Mouse (Mus musculus) intestine, embryonic 16.5 days (tissue): ENCODE measurements at regions not wholly inside any gene's neighbourhood (a gene's known extent, or its start where the extent isn't known, plus 50 kb on each side); places are given as distances from the start of the nearest gene placed in this dataset.

Source experiments
- ATAC-seq: fragments of 200-750 bp; cut with Nextera tagmentation; 2 replicates; pipeline ENCODE4 v1.8.0; 2017; ENCODE audit warnings: moderate TSS enrichment, moderate library complexity
- H3K27ac ChIP-seq: fragments of 300-500 bp; sonication (generic); 2 replicates; pipeline ENCODE4 v1.5.1; 2014; ENCODE audit warnings: mild to moderate bottlenecking, low read length
- H3K27me3 ChIP-seq: fragments of 300-500 bp; sonication (generic); replicated peaks from 2 replicates; pipeline ENCODE4 v1.6.1; 2014; ENCODE audit warnings: low read length, control low read depth, mixed read lengths; ENCODE audit not compliant: control insufficient read depth, insufficient read depth
- H3K36me3 ChIP-seq: fragments of 300-500 bp; sonication (generic); 2 replicates; pipeline ENCODE4 v1.6.1; 2014; ENCODE audit warnings: low read length, control low read depth; ENCODE audit not compliant: control insufficient read depth, insufficient read depth
- H3K4me1 ChIP-seq: fragments of 300-500 bp; sonication (generic); 2 replicates; pipeline ENCODE4 v1.6.1; 2014; ENCODE audit warnings: low read length, control low read depth, mixed read lengths; ENCODE audit not compliant: control insufficient read depth, insufficient read depth
- H3K4me2 ChIP-seq: fragments of 300-500 bp; sonication (generic); 2 replicates; pipeline ENCODE4 v1.6.1; 2014; ENCODE audit warnings: low read depth, low read length, control low read depth
- H3K4me3 ChIP-seq: fragments of 300-500 bp; sonication (generic); 2 replicates; pipeline ENCODE4 v1.5.1; 2014; ENCODE audit warnings: mild to moderate bottlenecking, low read length
- H3K9ac ChIP-seq: fragments of 300-500 bp; sonication (generic); 2 replicates; pipeline ENCODE4 v1.6.1; 2014; ENCODE audit warnings: low read depth, low read length
- H3K9me3 ChIP-seq: fragments of 300-500 bp; sonication (generic); 2 replicates; pipeline ENCODE4 v1.6.1; 2016; ENCODE audit warnings: low read length, control low read depth; ENCODE audit not compliant: control insufficient read depth
- WGBS: fragments of 180-500 bp; shearing (Covaris S2); extraction: QIAGEN DNeasy Blood & Tissue Kit; methylation state at CpG from one replicate; pipeline ENCODE4 v1.1.7; 2014; 5-methylcytosine and 5-hydroxymethylcytosine counted together

GRCm38 (mm10) chr4:31454898-31455297 is 509.0 kb upstream of the Map3k7 start:
- no peaks in the 10 kb centered on the region for H3K27me3 ChIP-seq
- no peaks in the 10 kb centered on the region for H3K36me3 ChIP-seq
- peak overlapping the region; percentile 35 for H3K4me2 ChIP-seq
- no peaks in the 10 kb centered on the region for H3K9me3 ChIP-seq
- no peak overlapping the region; the same call in 1 of the 2 replicates for H3K4me3 ChIP-seq
- WGBS, result 37% methylated on average over 7 of the region's 7 CpGs
- no peak overlapping the region for H3K9ac ChIP-seq
- 0 out of 2 replicates have a peak, but pooled peaks cover 3% of the 10 kb centered on the region for H3K4me1 ChIP-seq
- peak overlapping the region; percentile 48; the same call in 1 of the 2 replicates for H3K27ac ChIP-seq
- 0 out of 2 replicates have a peak, but pooled peaks have one; percentile 18 for ATAC-seq

- Histone ChIP-seq H3K27me3 (no peaks in the 10 kb centered on the region), H3K36me3 (no peaks in the 10 kb centered on the region), H3K27ac (no peak overlapping the region), H3K4me2 (no peak overlapping the region), H3K4me1 (0 out of 2 replicates have a peak, but pooled peaks cover 3% of the 10 kb centered on the region), H3K9me3 (no peaks in the 10 kb centered on the region), H3K4me3 (no peak overlapping the region), H3K9ac (no peak overlapping the region)
- 35% methylated on average over 4 of the region's 4 CpGs for WGBS
- no peak for ATAC-seq
These were observed 508.4 kb upstream of the Map3k7 start for GRCm38 (mm10) chr4:31455466-31455865.

- no peaks in the 10 kb centered on the region for H3K4me1 ChIP-seq
- 81% methylated on average over 4 of the region's 4 CpGs for WGBS
- no peak overlapping the region for H3K27ac ChIP-seq
- no peak overlapping the region for H3K4me2 ChIP-seq
- no peak overlapping the region for H3K4me3 ChIP-seq
- H3K9me3 ChIP-seq, result no peaks in the 10 kb centered on the region
- no peaks in the 10 kb centered on the region for H3K36me3 ChIP-seq
- H3K27me3 ChIP-seq, result no peaks in the 10 kb centered on the region
- no peak overlapping the region for H3K9ac ChIP-seq
- no peak for ATAC-seq
These were observed 501.4 kb upstream of the Map3k7 start for GRCm38 (mm10) chr4:31462456-31462855.

GRCm38 (mm10) chr4:31463130-31463698 is 500.7 kb upstream of the Map3k7 start:
- 85% methylated on average over 5 of the region's 5 CpGs for WGBS
- no peaks in the 10 kb centered on the region for H3K36me3 ChIP-seq
- ATAC-seq, result no peak
- no peak overlapping the region for H3K4me2 ChIP-seq
- H3K9ac ChIP-seq, result no peak overlapping the region
- no peaks in the 10 kb centered on the region for H3K27me3 ChIP-seq
- no peak overlapping the region for H3K4me3 ChIP-seq
- H3K27ac ChIP-seq, result no peak overlapping the region
- H3K4me1 ChIP-seq, result no peaks in the 10 kb centered on the region
- no peaks in the 10 kb centered on the region for H3K9me3 ChIP-seq

GRCm38 (mm10) chr4:31468306-31468705 is 495.6 kb upstream of the Map3k7 start:
- Histone ChIP-seq H3K27me3 (no peaks in the 10 kb centered on the region), H3K9me3 (no peaks in the 10 kb centered on the region), H3K36me3 (no peaks in the 10 kb centered on the region), H3K27ac (no peak overlapping the region), H3K4me3 (no peak overlapping the region), H3K4me1 (no peaks in the 10 kb centered on the region), H3K9ac (no peak overlapping the region), H3K4me2 (no peak overlapping the region)
- ATAC-seq, result no peak
- 75% methylated on average over 9 of the region's 9 CpGs for WGBS

- peak; percentile 36; the same call in 1 of the 2 replicates for ATAC-seq
- Histone ChIP-seq H3K27ac (peak overlapping the region; percentile 7; the same call in 1 of the 2 replicates), H3K9me3 (no peaks in the 10 kb centered on the region), H3K27me3 (no peaks in the 10 kb centered on the region), H3K36me3 (no peaks in the 10 kb centered on the region), H3K4me2 (no peak overlapping the region), H3K4me1 (no peaks in the 10 kb centered on the region), H3K9ac (no peak overlapping the region), H3K4me3 (no peak overlapping the region)
- WGBS, result 35% methylated on average over 4 of the region's 4 CpGs
These were observed 494.1 kb upstream of the Map3k7 start for GRCm38 (mm10) chr4:31469803-31470202.

- Histone ChIP-seq H3K4me2 (no peak overlapping the region), H3K27me3 (no peaks in the 10 kb centered on the region), H3K9ac (no peak overlapping the region), H3K4me3 (no peak overlapping the region), H3K27ac (no peak overlapping the region), H3K36me3 (no peaks in the 10 kb centered on the region), H3K4me1 (no peaks in the 10 kb centered on the region), H3K9me3 (no peaks in the 10 kb centered on the region)
- 86% methylated on average over 3 of the region's 3 CpGs for WGBS
- no peak for ATAC-seq
These were observed 471.4 kb upstream of the Map3k7 start for GRCm38 (mm10) chr4:31492535-31492934.

GRCm38 (mm10) chr4:31493087-31493511 is 470.8 kb upstream of the Map3k7 start:
- H3K27ac ChIP-seq, result no peak overlapping the region

GRCm38 (mm10) chr4:31499888-31500287 is 464.0 kb upstream of the Map3k7 start:
- no peak overlapping the region for H3K9ac ChIP-seq
- H3K4me3 ChIP-seq, result no peak overlapping the region
- no peak overlapping the region for H3K4me2 ChIP-seq
- no peak overlapping the region for H3K27ac ChIP-seq
- no peaks in the 10 kb centered on the region for H3K27me3 ChIP-seq
- 89% methylated on average over 2 of the region's 2 CpGs for WGBS
- H3K9me3 ChIP-seq, result no peaks in the 10 kb centered on the region
- ATAC-seq, result no peak
- H3K4me1 ChIP-seq, result no peaks in the 10 kb centered on the region
- H3K36me3 ChIP-seq, result no peaks in the 10 kb centered on the region

More at GRCm38 (mm10) chr4:31493087-31493511, 470.8 kb upstream of the Map3k7 start:
- Histone ChIP-seq H3K9me3 (no peaks in the 10 kb centered on the region), H3K4me1 (no peaks in the 10 kb centered on the region), H3K4me3 (no peak overlapping the region), H3K27me3 (no peaks in the 10 kb centered on the region), H3K9ac (no peak overlapping the region), H3K36me3 (no peaks in the 10 kb centered on the region), H3K4me2 (no peak overlapping the region)
- WGBS, result 63% methylated on average over 3 of the region's 3 CpGs
- ATAC-seq, result no peak

- Histone ChIP-seq H3K27me3 (no peaks in the 10 kb centered on the region), H3K36me3 (no peaks in the 10 kb centered on the region), H3K9me3 (no peaks in the 10 kb centered on the region), H3K9ac (no peak overlapping the region), H3K4me2 (no peak overlapping the region), H3K4me3 (no peak overlapping the region), H3K4me1 (no peaks in the 10 kb centered on the region), H3K27ac (no peak overlapping the region)
- ATAC-seq, result no peak
- 76% methylated on average over 4 of the region's 4 CpGs for WGBS
These were observed 463.5 kb upstream of the Map3k7 start for GRCm38 (mm10) chr4:31500432-31500831.
